Mouse (Mus musculus) bone marrow macrophage, adult 2 months (primary cell): ENCODE measurements around the gene Ptpn7.

Experiments used
- CTCF ChIP-seq: IDR thresholded peaks from 2 replicates; pipeline ENCODE4 v1.5.1; 2012; ENCODE audit warnings: low read depth, mild to moderate bottlenecking, low read length, moderate library complexity
- POLR2A ChIP-seq: IDR thresholded peaks from 2 replicates; pipeline ENCODE4 v1.6.1; 2012; ENCODE audit warnings: mild to moderate bottlenecking, low read depth, low read length, borderline replicate concordance

DNA sequence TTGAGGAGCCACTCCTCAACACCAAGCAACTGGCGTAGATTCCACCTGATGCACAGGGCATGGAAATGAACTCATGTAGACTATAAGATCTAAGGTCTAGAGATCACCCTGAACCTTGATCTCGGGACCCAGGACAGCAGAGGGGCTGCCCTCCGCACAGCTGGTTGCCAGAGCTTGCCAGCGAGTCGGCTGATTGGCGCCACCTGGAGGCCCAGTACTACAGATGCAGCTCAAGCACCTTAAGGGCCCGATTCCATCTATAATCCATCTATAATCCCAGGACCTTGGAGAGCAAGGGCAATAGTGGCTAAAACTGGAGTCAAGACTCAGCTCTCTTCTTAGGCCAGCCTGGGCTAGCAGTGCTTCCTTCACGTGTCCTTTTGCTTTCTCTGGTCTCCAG lies 26.5 kb upstream of the Ptpn7 start:
- peak; percentile 80 for TF ChIP-seq CTCF
- TF ChIP-seq POLR2A, result no peak
